Mouse (Mus musculus) layer of hippocampus, postnatal 10 days (tissue): ENCODE results near the gene Spag8. TPM values are rescaled to one million over a fixed set of nuclear protein-coding genes. Genes with fewer than 3 reads are reported as not detected.

ENCODE experiments used
- DNase-seq, 2 experiments: peaks; one replicate each; pipeline ENCODE4 v3.0.0; 2021; ENCODE audit warnings: low spot score in 2 of 2
- total RNA-seq, 2 experiments: library from RNA; stranded (reverse); gene quantifications; 2 replicates each; pipeline ENCODE4 v1.2.3; 2021

Spag8 gene
- total RNA-seq, 2 experiments from 2014 or later: 2.1 to 2.3 TPM

- no peak for DNase-seq
These were observed 2.4 kb upstream of the Spag8 start for GRCm38 (mm10) chr4:43655656-43656338.

- no peak for DNase-seq
These were observed 668 bp downstream of the Spag8 start for GRCm38 (mm10) chr4:43652726-43653125.

DNA sequence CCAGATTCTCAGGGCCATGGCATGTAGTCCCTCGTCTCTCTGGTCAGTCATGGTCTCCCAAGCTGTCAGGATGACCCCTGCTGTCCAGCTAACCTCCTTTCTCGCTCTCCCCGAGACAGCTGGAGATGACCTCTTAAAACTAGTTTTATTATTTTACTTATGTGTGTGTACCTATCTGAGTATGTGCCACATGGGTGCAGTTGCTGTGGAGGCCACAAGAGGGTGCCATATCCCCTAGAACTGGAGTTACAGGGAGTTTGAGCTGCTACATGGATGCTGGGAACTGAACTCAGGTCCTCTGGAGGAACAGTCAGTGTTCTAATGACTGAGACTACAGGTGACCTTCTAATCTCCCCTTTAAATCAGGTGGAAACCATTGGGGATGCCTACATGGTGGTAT lies 3.6 kb downstream of the Spag8 start:
- no peak for DNase-seq

DNA sequence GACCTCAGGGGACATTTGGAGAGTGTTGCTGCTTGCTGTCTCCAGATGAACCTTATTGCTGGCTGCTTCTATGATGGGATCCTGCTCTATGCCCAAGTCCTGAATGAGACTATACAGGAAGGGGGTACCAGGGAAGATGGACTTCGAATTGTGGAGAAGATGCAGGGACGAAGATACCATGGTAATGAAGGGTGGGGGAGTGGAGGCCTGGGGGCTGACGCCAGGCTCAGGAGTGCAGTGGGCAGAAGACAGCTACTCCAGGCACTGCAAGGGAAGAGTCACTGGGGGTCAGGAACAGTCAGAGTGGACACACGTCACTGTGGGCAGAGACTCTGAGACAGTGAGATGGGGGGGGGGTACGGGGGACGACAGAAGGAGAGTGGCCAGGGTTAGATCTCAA lies 12.9 kb downstream of the Spag8 start:
- no peak for DNase-seq

DNA sequence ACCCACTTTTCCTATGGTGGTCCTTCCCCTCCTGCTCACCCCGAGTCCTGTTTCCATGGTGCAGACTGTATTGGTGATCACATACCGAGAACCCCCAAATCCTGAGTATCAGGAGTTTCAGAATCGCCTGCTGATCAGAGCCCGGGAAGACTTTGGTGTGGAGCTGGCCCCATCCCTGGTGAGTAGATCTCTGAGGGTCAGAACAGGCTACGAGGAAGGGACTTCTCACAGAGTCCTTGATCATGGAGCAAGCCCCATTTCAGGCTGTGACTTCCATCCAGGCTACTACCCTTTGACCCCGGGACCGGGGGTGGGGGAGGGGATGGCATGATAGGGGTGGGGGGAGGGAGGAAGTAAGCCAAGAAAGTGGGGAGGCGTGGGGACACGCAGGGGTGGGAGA lies 13.3 kb downstream of the Spag8 start:
- no peak for DNase-seq

DNA sequence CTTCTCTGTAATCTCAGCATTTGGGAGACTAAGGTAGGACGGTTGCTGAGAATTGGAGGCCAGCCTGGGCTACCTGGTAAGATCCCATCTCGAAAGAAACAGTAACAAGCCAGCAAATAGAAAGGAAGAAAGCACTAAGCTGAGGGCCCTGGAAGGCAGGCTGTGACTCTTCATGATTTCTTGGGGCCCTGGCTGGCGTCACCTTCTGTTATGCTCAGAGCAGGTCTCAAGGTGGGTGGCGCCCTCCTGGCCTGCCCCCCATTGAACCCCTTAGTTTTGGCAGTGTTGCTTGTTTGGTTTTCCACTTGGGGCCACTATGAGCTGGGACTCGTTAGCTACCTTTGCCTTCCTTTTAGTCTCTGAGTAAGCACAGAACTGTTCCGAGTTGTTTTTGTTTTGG lies 16.6 kb downstream of the Spag8 start:
- DNase-seq: no peak

GRCm38 (mm10) chr4:43634621-43635374 lies 18.6 kb downstream of the Spag8 start:
- no peak for DNase-seq

GRCm38 (mm10) chr4:43633736-43634135 lies 19.7 kb downstream of the Spag8 start:
- no peak for DNase-seq

DNA sequence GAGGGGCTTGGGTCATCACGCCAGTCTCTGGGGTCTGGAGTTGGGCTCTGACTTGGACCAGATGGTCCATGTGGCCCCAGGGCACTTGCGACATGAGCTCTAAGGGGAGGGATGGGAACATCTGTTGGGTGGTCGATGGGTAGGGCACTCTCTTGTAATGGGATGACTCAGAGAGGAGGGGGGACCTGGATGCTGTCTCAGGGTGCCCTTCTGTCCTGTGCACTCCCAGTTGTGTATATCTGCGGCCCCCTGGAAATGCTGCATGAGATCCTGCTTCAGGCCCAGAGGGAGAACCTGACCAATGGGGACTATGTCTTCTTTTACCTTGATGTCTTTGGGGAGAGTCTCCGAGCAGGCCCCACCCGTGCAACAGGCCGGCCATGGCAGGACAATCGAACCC lies 20.1 kb downstream of the Spag8 start:
- no peak for DNase-seq

- peak; percentile 38 to 46 for DNase-seq
These were observed 21.2 kb downstream of the Spag8 start for GRCm38 (mm10) chr4:43631956-43632920.

DNA sequence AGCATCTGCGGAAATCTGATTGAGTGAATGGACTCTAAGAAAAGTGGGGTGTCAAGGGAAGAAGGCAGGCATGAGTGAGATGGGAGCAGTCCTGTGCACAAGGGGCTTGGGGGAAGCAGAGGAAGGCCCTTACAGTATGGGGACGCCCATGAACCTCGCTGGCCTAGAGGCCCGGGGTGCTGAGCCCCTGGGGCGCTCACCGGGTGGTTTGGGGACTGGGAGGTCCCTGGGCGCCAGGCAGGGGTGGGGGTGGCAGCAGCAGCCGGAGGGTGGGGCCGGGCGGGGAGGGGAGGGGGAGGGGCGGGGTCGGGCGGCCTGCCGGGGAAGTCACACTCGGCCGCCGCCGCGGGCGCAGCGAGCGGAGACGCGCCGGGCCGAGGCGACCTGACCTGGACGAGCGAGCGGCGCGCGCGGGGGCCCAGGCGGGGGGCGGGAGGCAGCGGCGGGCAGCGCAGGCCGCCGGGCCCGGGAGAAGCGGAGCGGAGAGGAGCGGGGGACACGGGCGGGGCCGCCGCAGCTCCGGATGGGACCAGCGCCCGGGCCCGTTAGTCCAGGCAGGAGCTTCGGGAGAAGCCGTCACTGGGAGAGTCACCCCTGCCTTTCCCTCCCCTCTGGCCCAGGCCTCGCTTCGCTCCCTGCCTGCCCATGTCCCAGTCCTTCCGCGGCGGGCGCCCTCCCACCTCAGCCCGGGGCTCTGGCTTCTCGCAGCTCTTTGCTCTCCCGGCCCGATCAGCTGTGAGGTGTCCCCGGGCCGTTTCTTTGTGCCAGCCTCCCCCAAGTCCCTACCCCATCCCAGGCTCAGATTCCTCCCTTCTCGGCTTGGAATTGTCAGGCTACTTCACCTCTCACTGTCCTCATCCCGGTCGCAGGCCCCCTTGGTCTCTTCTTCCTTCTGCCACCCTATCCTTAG lies 22.1 kb downstream of the Spag8 start, which contains the start of gene Npr2:
Gene Npr2 (plus strand): TSS at position 890 of the 910 bp plus-strand sequence.
- DNase-seq: peak; percentile 62 to 63

GRCm38 (mm10) chr4:43630671-43631045 lies 22.7 kb downstream of the Spag8 start:
- no peak for DNase-seq

DNA sequence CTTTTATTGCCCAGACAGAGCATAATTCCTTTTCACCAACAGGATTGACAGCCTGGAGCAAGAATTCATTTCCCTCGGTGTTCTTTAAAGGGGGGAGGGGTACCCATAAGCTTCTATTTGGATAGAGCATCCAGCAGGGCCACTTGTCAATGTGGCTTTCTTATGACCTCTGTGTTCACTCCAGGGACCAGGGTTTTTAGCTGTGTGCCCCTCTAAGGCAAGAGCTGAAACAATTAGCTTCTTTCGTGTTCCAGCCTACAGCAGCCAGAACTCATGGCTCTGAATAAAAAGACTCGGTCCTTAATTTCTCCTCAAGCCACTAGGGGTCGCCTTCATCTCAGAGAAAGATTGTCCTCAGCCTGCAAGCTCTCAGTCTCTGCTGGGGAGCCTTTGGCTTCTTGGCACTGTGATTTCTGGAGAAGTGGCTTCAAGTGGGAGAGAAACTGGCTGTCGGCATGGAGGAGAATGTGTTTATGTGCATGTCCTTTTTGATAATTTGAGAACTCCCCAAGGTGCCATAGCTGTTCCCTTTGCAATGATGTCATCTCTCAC lies 23.3 kb downstream of the Spag8 start:
- DNase-seq: peak; percentile 86 to 90

DNA sequence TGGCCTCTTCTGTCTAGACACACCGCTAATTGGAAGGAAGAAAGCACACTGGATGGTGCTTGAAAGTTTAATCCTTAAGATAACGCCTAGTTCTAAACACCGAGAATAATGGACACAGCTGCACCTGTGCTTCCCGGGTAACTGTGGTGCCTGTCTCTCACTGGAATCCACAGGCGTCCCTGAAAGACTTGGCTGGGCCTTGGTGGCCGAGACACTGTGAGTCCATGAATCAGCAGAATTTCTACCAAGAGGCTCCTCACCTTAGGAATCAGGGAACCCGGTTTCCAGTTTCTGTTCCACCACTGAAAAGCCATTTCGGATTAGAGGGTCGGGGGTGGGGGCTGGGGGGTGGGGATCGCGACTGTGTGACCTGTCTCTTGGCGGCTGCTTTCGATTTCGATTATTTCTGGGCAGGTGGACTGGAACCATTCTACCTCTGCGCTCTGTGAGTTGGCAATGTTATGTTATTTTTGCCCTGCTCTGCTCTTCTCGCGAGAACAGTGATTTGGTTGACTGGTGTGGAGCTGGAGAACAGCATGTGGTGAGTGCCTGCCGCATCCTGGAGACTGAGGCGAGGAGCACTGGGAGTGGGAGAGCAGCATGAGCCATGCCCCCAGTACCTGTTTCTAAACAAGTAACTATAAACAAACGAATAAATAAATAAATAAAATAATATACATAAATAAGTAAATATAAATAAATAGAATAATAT lies 24.1 kb downstream of the Spag8 start:
- peak in 1 of 2 experiments; percentile 32 for DNase-seq

DNA sequence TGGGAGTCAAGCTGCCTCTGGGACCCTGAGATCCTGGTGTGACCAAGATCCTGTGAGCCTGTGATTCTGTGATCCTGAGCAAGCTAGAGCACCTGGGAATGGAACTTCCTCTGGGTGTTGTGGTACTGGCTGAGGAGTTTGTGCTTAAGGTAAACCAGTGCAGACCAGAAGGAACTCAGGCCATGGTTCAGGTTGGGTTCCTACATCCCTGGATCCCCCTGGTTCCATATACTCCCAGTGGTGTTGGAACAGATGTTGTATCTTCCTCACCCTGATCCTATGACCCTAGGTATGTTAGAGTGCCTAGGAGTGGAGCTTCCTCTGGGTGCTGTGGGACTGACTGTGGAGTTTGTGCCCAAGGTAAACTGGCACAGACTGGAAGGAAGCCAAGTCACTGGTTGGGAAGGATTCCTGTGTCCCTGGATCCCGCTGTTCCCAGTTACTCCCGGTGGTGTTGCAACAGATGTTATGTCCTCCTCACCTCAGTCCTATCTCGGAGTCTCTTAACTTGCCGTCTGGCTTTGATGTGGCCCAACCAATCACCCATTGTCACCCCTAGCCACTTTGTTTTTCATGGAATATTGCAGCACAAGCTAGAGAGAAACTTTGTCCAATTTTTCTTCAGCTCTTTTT lies 33.1 kb downstream of the Spag8 start:
- DNase-seq: no peak

DNA sequence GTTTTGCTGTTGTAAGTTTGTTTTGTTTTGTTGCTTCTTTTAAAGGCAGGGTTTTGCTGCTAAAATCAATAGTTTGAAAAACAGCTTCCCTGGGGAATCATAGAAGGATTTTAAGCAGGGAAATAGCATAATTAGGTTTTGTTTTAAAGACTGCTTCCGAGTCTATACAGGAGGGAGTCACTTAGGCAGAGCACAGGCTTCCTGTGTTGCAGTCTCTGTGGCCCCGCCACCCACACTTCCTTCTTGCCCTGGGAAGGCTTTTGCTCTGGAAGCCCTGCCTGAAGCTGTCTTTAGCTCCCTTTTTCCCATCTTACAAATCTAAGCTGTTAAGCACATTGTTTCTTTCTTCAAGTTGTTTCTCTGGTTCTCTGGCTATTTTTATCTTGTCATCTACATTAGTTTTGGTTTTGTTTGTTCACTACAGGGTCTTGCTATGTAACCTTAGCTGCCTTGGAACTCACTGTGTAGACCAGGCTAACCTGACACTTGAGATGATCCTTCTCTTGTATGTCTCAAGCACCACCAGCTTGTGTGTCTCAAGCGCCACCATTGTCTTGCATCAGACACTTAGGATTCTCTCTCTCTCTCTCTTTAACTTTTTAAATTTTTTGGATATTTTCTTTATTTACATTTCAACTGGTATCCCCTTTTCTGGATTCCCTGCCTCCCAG lies 40.2 kb downstream of the Spag8 start:
- no peak for DNase-seq

DNA sequence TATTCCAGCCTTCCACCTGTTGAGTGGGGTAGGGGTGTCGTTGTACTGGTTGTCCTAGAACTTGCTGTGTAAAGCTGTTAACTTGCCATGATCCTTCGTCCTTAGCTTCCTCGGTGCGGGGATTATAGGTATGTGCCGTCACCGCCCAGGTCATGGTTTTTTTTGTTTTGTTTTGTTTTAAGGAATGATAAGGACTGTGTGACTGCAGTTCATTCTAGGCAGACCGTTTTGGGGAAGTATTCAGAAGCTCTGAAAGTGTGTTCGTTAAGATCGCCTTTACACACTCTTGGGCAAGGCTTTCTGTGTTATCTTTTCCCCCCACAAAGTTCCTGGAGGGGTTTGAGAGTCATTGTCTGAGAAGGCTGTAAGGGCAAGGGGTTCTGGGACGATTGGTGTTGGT lies 40.9 kb downstream of the Spag8 start:
- DNase-seq: no peak
